Mouse (Mus musculus) layer of hippocampus, postnatal 10 days (tissue): ENCODE measurements at regions not wholly inside any gene's neighbourhood (a gene's known extent, or its start where the extent isn't known, plus 50 kb on each side); places are given as distances from the start of the nearest gene placed in this dataset.
"Not testable (repeated sequence)": the region's sequence is repeated elsewhere in the genome, so short reads cannot be mapped to it uniquely, and the experiment has no call there.

ENCODE experiments used
- DNase-seq, 2 experiments: peaks; one replicate each; pipeline ENCODE4 v3.0.0; 2021; ENCODE audit warnings: low spot score in 2 of 2

DNA sequence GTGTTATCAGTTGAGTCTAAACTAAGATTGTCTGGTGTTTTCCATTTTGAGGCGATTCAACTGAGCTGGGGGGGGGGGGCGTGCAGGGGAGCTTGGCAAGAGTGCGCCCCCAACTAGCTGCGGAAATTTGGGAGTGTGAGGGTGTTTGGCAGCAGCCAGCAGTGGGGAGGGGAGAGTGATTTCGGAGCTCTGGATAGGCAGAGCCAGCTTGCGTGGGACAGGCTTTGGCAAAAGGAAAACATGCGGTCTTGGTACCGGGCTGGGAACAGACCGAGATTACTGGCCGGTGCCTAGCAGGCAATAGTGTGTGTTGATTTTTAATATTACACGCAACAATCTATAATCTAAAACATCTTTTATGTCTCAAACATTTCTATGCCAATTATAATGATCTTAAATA, 199.4 kb upstream of the Cdk6 start:
- peak; percentile 14 to 27 for DNase-seq

- DNase-seq: peak; percentile 49 to 56
Measured at GRCm38 (mm10) chr5:3146544-3147295, 194.6 kb upstream of the Cdk6 start.

- not testable (repeated sequence) for DNase-seq
Measured at GRCm38 (mm10) chr5:3149886-3150285, 191.4 kb upstream of the Cdk6 start.

DNA sequence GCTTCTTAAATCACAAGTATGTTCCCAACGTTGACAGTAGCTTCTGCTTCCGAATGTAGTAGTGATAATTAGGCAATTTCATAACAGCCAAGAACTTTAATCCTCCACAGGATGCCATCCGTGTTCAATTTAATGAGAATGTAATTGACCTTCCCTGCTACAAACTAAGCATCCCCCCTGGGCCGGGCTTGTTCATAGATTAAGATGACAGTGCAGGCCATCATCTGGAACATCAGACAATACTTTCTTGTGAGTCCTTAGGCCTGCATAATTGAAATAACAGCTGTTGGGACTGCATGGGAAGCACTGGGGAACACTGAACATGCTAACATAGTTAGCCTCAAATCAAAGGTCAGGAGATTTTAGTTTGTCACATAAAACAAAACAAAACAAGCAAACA, 190.5 kb upstream of the Cdk6 start:
- DNase-seq: not testable (repeated sequence)

DNA sequence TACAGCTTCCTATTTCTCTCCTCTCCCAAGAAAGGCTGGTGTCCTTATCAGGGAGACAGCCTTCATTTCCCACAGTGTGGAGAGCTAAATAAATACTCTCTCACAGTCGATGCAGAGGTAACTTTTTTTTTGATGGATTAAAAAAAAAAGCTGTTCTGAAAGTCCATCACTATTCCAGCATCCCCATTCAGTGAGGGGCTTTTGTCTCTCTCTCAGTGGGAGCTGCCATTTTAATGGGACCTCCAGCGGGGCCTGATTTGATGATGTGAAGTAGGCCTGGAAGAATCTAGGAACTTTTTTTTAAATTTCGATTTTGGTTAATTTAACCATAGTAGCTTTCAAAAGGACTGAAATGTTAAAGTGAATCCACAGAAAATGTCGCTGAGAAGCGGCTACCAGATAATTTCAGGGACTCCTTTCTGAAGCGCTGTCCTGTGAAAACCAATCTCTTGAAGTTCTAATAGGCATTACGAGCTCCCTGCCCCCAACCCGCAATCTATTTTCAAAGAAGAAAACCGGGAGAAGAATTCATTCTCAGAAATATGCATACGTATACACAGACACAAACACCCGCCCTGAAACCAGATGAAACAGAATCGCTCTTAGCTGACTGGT, 189.6 kb upstream of the Cdk6 start:
- DNase-seq: not testable (repeated sequence)

GRCm38 (mm10) chr5:3152149-3152865, 189.0 kb upstream of the Cdk6 start:
- peak; percentile 56 to 69 for DNase-seq

GRCm38 (mm10) chr5:3165511-3165910, 175.8 kb upstream of the Cdk6 start:
- not testable (repeated sequence) for DNase-seq

DNA sequence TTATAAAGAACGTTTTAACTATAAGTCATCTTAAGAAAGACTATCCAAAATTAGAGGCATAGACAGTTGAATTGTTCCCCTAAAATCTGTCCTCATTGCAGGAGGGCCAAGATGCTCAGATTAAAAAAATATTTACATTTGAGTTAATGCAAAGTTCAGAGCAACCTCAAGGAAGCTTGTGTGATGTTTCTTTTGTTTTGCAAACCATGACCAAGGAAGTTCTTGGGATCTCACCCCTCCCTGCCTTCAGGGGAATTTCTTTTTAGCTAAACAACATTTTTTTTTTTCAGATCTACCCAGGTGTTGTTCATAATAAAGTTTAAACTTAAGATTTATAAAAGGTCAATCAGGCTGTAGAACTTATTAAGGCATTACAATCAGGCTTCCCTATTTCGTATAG, 174.8 kb upstream of the Cdk6 start:
- not testable (repeated sequence) for DNase-seq

DNA sequence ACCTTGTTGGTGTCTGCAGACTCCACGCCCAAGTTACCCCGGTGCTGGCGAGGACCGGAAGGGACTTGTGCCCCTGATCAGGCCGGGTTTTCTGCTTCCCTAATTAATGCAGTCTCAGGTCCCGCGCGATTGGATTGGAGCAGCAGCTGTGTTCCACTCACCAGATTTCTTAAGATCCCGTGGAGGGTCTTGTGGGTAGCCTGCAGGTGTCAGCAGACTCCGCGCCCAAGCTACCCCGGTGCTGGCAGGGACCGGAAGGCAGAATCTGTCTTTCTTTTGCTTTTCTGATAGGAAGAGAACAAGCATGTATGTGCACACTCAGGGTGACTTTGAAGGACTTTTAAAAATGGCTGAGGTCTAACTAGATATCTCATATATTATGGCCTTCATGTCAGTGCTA, 147.7 kb upstream of the Cdk6 start:
- not testable (repeated sequence) for DNase-seq

DNA sequence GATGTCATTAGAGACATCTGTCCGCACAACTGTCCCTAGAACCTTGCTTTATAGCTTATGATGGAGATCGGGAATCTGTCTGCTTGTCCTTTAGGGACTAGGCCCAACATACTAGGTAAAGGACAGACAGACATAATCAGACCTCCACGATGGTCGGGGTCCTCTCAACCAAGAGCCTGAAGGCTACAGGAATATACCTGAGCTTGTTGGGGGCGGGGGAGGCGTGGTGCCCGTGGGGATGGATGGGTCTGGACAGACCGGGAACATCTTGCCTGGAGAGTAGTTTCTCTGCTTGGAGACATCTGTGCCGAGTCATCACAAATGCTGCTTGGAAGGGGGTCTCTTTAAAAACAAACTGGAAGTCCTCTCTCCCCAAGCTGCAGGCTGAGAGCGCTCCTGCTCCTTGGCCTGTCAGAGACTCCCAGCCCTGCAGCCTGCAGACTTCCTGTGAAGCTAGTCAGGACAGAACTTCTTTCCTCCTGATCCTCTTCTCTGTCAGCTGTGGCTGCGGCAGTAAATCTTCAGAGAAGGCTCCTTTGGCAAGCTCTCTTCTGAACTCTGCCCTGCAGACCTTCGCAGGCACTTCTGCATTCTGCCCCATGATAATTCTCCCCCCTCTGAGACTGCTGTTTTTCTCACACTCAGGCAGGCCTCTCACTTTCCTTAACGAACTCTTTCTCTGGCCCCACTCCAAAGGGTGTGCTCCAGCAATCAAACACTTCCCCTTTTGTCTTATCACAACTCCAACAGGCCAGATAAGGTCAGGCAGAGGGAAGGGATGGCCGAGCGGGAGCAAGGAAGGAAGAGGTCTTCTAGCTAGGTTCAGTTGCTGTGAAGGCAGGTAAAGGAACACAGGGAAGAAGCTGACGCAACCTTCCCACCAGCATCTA, 143.1 kb upstream of the Cdk6 start:
- DNase-seq: peak in 1 of 2 experiments; percentile 12

GRCm38 (mm10) chr5:3198869-3199550, 142.3 kb upstream of the Cdk6 start:
- not testable (repeated sequence) for DNase-seq

- not testable (repeated sequence) for DNase-seq
Measured at GRCm38 (mm10) chr5:3206160-3206559, 135.1 kb upstream of the Cdk6 start.

- not testable (repeated sequence) for DNase-seq
Measured at GRCm38 (mm10) chr5:3208293-3208692, 133.0 kb upstream of the Cdk6 start.

DNA sequence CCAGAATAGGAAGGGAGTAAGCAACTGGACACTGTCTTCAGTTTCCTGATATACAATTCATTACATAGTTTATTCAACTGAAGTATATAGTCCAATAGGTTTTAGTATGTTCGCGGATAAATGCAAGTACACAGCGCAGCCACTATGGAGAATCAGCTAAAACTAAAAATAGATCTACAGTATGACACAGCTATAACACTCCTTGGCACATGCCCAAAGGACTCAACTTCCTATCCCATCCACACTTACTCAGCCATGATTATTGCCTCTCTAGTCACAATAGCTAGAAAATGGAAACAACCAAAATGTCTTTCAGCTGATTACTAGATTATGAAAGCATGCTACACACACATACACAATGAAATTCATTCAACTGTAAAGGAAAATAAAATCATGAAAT, 130.0 kb upstream of the Cdk6 start:
- no peak for DNase-seq

GRCm38 (mm10) chr5:3216053-3216452, 125.2 kb upstream of the Cdk6 start:
- DNase-seq: no peak

DNA sequence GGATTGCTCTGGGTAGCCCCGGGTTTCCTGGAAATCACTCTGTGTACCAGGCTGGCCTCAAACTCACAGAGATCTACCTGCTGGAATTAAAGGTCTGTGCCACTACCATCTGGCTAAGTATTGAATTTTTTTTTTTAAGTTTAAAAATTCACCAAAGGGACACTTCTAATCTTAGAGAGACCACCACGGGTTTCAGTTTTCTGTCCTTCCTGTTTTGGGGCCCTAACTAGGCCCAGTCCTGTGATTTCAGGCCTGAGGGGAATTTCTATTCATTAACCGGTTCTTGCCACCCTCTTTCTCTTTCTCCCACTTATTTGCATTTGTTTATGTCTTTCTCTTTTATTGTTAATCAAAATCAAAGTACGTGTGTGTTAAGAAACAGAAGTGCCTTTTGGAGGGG, 122.1 kb upstream of the Cdk6 start:
- no peak for DNase-seq

DNA sequence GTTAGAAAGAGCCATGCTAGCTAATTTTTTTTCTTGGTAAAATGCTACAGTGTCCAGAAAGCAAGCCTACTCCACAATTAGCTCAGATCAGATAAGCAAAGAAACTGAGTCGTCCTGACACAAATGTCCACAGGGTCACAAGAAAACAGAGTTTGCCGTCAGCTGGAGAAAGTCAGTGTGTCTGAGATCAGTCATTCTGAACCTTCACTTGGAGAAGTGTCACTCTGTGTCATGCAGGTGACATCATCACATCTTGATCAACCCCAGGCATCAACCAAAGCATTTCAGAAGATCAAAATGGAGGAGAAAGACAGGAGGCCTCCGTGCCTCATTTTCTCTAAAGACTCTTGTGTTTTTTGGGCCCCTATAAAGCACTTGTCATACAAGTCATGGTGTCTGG, 121.5 kb upstream of the Cdk6 start:
- DNase-seq: no peak

DNA sequence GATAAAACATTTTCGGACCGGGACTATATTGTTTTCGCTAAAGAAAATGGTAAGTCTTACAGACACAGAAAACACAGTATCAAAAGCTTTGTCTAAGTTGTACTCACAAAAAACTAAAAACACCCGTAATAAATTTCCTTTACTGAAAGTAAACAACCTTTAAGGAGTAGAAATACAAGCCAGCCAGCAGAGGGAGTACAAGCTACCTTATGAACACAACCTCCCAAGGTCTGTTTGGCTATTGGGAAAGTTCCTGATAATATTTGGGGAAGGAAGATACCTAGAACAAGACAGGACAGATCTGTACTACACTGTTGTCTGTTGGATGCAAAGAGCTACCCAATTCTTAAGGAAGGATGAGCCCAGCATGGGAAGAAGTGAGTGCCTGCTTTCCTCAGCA, 117.5 kb upstream of the Cdk6 start:
- not testable (repeated sequence) for DNase-seq

DNA sequence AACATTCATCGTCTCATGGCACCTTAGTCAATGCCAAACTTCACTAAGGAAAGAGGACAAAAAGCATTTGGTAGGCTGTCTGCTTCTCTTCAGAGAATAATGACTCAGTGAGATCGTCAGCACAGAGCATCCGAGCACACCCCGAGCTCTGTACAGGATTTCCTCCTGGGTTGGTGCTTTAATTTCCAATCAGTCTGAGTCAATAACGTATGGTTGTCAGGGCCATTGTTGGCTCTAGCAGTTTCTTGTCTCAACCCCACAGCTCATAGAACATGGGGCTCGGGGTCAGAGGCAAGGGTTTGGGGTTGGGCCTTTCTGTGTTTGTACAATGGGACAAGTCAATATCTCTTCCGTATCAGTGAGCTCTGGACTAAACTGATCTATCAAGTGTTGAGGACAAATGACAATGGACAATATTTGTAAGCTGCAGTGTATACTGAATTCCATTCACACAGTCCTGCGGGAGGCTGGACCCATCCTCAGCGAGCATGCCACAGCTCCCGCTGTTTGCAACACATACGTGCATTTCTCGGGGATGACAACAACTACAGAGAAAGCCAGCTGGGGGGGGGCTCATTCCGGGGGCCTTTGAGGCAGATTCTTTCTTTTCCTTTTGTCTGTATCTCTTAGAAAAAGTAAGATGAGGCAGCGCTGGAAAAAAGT, 116.8 kb upstream of the Cdk6 start:
- not testable (repeated sequence) for DNase-seq

- DNase-seq: not testable (repeated sequence)
Measured at GRCm38 (mm10) chr5:3225358-3225757, 115.9 kb upstream of the Cdk6 start.
